Mouse (Mus musculus): ENCODE data around the gene Cdh13. TPM values are rescaled to one million over a fixed set of nuclear protein-coding genes. Genes with fewer than 3 reads are reported as not detected.

The Cdh13 gene
- polyA plus RNA-seq, 1 experiment from 2014 or later: 120 TPM

DNA sequence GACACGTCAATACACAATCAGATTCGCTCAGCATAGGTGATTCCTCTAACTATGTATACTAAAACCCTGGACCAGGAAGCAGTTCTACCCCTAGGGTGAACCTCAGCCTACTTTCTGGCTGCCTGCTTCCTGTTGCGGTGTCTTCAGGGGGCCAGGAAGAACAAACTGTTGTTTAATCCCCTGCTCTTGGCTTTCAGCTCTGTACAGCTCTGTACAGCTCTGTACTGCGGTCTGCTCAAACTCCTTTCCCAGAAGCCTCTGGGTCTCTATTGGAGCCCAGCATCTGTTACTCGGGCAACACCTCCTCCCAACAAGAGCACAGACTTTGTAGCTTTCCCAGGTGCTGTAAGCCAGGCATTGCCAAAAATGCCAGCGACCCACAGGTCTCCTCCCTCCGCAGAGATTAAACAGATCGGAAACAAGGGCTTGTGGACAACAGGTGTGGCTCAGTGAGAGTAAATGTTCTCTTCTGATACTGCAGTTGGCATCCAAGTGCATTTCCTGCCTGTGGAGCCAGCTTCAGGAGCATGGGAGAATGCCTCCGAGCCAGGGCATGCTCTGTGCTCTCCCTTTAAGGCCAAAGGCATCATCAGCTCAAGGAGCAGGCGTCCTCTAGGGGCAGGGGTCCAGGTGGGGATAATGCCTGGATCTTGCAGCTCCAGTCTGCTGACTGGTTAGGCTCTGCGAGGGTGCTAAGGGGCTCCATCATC, 148.4 kb downstream of the Cdh13 start:
- no peaks in the 10 kb centered on the region for H3K9me3 ChIP-seq (replicated peaks)
- no peak for ATAC-seq (ENCODE audit: low FRiP score)
- no peaks in the 10 kb centered on the region for H3K27me3 ChIP-seq (replicated peaks)
- no peak overlapping the region for H3K27ac ChIP-seq (replicated peaks)
- H3K36me3 ChIP-seq: no peaks in the 10 kb centered on the region
- no peak overlapping the region for H3K4me3 ChIP-seq (replicated peaks)
- H3K9ac ChIP-seq (replicated peaks): no peak overlapping the region
- H3K4me2 ChIP-seq: no peak overlapping the region
- H3K4me1 ChIP-seq: peaks cover 17% of the 10 kb centered on the region; the same call in 1 of the 2 replicates
- WGBS: 82% methylated on average over 11 of the region's 11 CpGs

DNA sequence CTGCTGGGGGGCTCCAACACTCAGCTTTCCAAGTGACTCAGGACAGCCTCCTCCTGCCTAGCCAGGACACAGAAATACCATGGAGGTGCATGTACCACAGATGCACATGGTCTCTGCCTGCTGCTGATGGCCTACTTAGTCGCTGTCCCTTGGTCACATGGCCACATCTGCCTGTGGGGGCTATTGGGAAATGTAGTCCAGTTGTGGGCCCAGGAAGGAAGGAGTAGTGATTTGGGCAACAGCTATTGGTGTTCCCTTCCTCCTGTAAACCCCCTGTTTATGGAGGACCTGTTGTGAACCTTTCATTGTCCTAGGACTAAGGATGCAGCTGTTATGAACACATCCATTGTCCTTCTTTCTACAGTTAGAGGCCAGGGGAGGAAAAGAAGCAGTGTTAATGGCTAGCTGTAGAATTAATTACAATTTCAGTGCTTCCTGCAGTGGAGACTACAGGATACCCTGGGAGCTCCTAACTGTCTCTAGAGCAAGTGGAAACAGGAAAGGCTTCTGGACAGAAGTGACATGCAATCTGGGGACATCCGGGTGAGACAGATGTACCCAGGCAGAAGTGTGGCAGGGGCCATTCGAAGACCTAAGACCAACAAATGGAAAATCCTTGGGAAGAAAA, 150.1 kb downstream of the Cdh13 start:
- 87% methylated on average over 3 of the region's 3 CpGs for WGBS
- Histone ChIP-seq H3K4me1 (peaks cover 29% of the 10 kb centered on the region), H3K27me3 (replicated peaks) (no peaks in the 10 kb centered on the region), H3K36me3 (no peaks in the 10 kb centered on the region), H3K27ac (replicated peaks) (no peak overlapping the region), H3K4me3 (replicated peaks) (no peak overlapping the region), H3K9me3 (replicated peaks) (no peaks in the 10 kb centered on the region), H3K9ac (replicated peaks) (no peak overlapping the region), H3K4me2 (no peak overlapping the region)
- ATAC-seq (ENCODE audit: low FRiP score): no peak

DNA sequence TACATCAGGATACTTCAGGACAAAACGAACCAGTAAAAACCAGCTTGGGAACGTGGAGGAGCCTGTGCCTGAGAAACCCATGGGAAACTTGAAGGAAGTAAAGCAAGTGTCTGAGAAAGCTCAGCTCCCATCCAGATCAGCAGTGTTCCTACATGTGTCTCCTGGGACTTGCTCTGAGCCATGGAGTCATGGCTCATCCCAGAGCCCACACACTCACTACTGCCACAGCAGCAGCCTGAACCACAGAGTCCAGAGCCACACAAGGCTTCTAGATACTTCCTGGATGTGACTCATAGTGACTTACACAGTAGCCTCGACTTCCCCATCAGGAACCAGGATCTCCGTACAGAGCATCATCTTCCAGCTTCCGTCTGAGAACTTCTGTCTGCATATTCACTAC, 153.2 kb downstream of the Cdh13 start:
- Histone ChIP-seq H3K27ac (replicated peaks) (no peak overlapping the region), H3K36me3 (no peaks in the 10 kb centered on the region), H3K9ac (replicated peaks) (no peak overlapping the region), H3K4me2 (no peak overlapping the region), H3K27me3 (replicated peaks) (no peaks in the 10 kb centered on the region), H3K4me3 (replicated peaks) (no peak overlapping the region), H3K4me1 (peaks cover 31% of the 10 kb centered on the region), H3K9me3 (replicated peaks) (no peaks in the 10 kb centered on the region)
- no peak for ATAC-seq (ENCODE audit: low FRiP score)
- 83% methylated on average over 5 of the region's 5 CpGs for WGBS

DNA sequence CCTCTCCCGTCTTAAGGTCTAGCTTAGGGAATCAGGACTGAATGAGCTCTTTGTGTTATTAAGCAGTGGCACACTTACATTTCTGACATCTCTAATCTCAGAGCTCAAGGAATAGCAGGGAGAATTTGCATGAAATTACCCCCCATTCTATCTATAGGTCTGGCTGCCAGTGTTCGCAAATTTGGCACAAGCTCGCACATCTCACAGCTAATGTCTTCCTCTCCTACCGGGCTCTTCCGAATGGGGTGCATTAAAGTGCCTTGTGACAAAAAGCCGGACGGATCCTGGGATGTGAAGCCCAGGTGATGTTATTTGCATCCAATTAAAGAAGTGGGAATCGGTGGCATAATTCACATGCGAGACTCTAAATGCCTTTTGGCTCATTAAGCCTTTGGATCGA, 153.6 kb downstream of the Cdh13 start:
- H3K4me1 ChIP-seq: peaks cover 29% of the 10 kb centered on the region
- H3K4me2 ChIP-seq: peak overlapping the region; percentile 21; the same call in 1 of the 2 replicates
- peak overlapping the region; percentile 29; the same call in 1 of the 2 replicates for H3K27ac ChIP-seq (replicated peaks)
- H3K36me3 ChIP-seq: no peaks in the 10 kb centered on the region
- 38% methylated on average over 10 of the region's 10 CpGs for WGBS
- H3K27me3 ChIP-seq (replicated peaks): no peaks in the 10 kb centered on the region
- H3K9ac ChIP-seq (replicated peaks): no peak overlapping the region
- ATAC-seq (ENCODE audit: low FRiP score): no peak
- no peaks in the 10 kb centered on the region for H3K9me3 ChIP-seq (replicated peaks)
- H3K4me3 ChIP-seq (replicated peaks): no peak overlapping the region

DNA sequence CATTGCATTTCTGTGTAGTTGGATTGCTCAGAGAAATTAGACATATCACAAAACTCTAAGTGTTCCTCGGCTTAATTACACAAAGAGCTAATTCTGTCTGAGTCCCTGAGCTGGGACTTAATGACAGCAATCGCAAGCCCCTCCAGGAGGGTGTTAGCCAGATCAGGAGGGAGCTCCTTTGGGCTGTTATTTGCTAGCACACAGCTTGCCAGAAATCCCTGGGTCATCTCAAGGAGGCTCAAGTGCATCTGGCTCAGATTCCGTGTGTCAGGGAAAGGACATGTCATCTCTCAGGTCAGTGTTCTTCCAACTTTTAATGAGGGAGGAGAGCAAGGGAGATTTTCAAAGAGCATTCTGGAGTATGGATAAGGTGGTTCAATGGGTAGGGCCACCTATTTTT, 154.3 kb downstream of the Cdh13 start:
- Histone ChIP-seq H3K9me3 (replicated peaks) (no peaks in the 10 kb centered on the region), H3K9ac (replicated peaks) (no peak overlapping the region), H3K36me3 (no peaks in the 10 kb centered on the region), H3K27me3 (replicated peaks) (no peaks in the 10 kb centered on the region), H3K4me1 (peaks cover 29% of the 10 kb centered on the region), H3K4me2 (peak overlapping the region; percentile 21; the same call in 1 of the 2 replicates), H3K27ac (replicated peaks) (0 out of 2 replicates have a peak overlapping the region, but pooled peaks have one; percentile 29), H3K4me3 (replicated peaks) (no peak overlapping the region)
- WGBS: 23% methylated on average over 3 of the region's 3 CpGs
- no peak for ATAC-seq (ENCODE audit: low FRiP score)

DNA sequence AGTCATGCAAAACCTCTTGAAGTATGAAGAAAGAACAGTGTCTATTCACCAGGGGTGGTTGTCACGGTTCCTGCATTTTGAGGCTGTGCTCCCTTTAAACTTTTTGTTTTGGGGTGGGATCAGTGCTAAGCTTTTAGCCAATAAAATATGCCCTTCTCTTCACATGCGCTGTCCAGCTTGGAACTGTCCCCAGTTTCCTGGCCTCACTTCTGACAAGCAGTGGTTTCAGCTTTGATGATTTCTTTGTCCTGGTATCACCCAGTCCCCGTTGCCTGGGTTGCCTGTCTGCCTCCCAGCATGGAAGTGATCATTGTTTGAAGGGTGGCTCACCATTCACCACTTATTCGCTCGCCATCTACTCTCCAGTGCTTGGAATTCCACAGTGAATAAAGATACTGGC, 156.3 kb downstream of the Cdh13 start:
- Histone ChIP-seq H3K27ac (replicated peaks) (no peak overlapping the region), H3K4me1 (peaks cover 26% of the 10 kb centered on the region), H3K9me3 (replicated peaks) (no peaks in the 10 kb centered on the region), H3K36me3 (no peaks in the 10 kb centered on the region), H3K4me3 (replicated peaks) (no peak overlapping the region), H3K27me3 (replicated peaks) (no peaks in the 10 kb centered on the region), H3K9ac (replicated peaks) (no peak overlapping the region), H3K4me2 (no peak overlapping the region)
- WGBS: 43% methylated on average over 5 of the region's 5 CpGs
- ATAC-seq (ENCODE audit: low FRiP score): no peak

DNA sequence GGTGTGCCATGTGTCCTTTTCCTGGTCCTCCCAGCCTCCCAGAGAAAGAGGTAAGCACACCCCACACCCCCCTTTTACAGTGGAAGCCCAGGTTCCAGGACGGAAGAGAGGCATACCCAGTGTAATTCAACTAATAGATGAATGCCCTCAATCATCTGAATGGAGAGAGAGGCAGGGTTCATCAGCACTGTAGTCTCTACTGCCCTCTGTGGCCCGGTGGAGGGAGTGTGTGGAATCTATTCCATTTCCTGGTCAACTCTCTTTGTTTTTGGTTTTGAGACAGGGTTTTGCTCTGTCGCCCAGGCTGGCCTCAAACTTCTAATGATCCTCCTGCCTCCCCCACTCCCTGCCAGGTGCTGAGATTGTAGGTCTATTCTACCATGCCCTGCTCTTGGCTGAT, 159.8 kb downstream of the Cdh13 start:
- Histone ChIP-seq H3K27me3 (replicated peaks) (no peaks in the 10 kb centered on the region), H3K4me1 (peaks cover 7% of the 10 kb centered on the region; the same call in 1 of the 2 replicates), H3K4me2 (no peak overlapping the region), H3K4me3 (replicated peaks) (no peak overlapping the region), H3K27ac (replicated peaks) (no peak overlapping the region), H3K9me3 (replicated peaks) (no peaks in the 10 kb centered on the region), H3K9ac (replicated peaks) (no peak overlapping the region), H3K36me3 (no peaks in the 10 kb centered on the region)
- no peak for ATAC-seq (ENCODE audit: low FRiP score)
- WGBS: 63% methylated on average over 3 of the region's 3 CpGs

DNA sequence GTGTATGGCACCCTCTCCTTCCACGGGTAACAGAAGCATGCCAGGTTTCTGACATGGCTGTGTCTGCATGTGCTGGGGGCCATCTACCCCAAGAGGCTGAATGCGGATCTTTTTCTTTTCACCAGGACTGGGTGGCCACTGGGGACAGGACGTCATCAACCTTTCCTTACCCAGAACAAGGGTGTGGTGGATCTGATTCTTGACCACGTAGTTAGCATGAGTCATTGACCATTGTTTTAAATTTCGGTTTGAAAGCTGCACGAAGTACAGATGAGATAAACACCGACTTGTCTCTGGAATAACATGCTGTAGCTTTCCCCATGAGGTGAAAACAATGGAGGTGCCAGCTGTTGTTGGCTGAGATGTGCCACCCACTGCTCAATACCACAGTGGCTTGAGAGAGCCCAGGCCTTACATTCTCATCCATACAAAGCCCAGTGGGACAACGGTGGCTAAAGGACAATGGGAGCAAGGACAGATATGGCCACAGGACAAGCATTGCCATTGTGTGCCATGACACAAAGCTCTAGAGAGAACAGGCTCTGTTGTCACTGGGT, 161.2 kb downstream of the Cdh13 start:
- Histone ChIP-seq H3K27ac (replicated peaks) (no peak overlapping the region), H3K4me1 (peaks cover 7% of the 10 kb centered on the region; the same call in 1 of the 2 replicates), H3K9me3 (replicated peaks) (no peaks in the 10 kb centered on the region), H3K4me2 (no peak overlapping the region), H3K27me3 (replicated peaks) (no peaks in the 10 kb centered on the region), H3K4me3 (replicated peaks) (no peak overlapping the region), H3K9ac (replicated peaks) (no peak overlapping the region), H3K36me3 (no peaks in the 10 kb centered on the region)
- no peak for ATAC-seq (ENCODE audit: low FRiP score)
- WGBS: 84% methylated on average over 8 of the region's 8 CpGs

DNA sequence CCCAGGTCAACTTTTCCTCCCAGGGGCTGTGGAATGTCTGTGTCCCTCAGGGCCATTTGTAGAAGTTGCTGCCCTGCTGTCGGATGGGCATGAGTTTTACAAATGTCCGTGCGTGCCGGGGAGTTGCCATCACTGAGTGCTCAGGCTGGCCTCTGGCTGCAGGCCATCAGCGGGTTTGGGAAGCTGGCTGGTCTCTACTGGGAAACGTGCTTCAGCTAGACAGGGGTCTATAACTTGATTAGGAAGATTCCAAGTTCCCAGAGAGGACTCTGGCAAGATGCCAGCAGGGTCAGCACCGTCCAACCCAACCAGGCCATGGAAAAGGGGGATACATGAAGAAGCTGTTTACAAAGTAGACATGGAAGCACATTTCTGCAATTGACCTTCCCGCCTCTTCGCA, 163.0 kb downstream of the Cdh13 start:
- Histone ChIP-seq H3K9me3 (replicated peaks) (no peaks in the 10 kb centered on the region), H3K36me3 (no peaks in the 10 kb centered on the region), H3K27ac (replicated peaks) (no peak overlapping the region), H3K4me1 (peaks cover 5% of the 10 kb centered on the region; the same call in 1 of the 2 replicates), H3K4me3 (replicated peaks) (no peak overlapping the region), H3K9ac (replicated peaks) (no peak overlapping the region), H3K4me2 (no peak overlapping the region), H3K27me3 (replicated peaks) (no peaks in the 10 kb centered on the region)
- ATAC-seq (ENCODE audit: low FRiP score): no peak
- 79% methylated on average over 9 of the region's 9 CpGs for WGBS

DNA sequence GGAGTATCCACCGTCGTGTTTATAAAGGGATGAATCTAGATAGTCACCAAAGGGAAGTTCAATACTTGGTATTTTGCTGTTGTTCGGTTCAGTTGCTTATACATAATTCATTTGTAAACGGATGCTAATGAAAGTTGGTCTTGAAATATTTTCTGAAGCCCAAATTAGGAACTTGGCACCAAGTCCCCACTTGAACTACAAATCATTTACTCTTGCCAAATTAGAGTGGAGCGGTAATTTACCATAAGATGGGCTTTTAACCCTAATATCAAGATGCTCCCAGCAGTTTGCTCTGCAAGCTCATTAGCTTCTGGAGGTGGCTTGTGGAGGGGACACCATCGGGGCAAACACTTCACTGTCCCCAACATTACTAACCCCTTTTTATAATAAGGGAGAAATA, 164.5 kb downstream of the Cdh13 start:
- Histone ChIP-seq H3K36me3 (no peaks in the 10 kb centered on the region), H3K4me2 (no peak overlapping the region), H3K9me3 (replicated peaks) (no peaks in the 10 kb centered on the region), H3K27ac (replicated peaks) (no peak overlapping the region), H3K27me3 (replicated peaks) (no peaks in the 10 kb centered on the region), H3K4me1 (0 out of 2 replicates have a peak, but pooled peaks cover 5% of the 10 kb centered on the region), H3K9ac (replicated peaks) (no peak overlapping the region), H3K4me3 (replicated peaks) (no peak overlapping the region)
- ATAC-seq (ENCODE audit: low FRiP score): no peak
- WGBS: 84% methylated on average over 6 of the region's 6 CpGs

DNA sequence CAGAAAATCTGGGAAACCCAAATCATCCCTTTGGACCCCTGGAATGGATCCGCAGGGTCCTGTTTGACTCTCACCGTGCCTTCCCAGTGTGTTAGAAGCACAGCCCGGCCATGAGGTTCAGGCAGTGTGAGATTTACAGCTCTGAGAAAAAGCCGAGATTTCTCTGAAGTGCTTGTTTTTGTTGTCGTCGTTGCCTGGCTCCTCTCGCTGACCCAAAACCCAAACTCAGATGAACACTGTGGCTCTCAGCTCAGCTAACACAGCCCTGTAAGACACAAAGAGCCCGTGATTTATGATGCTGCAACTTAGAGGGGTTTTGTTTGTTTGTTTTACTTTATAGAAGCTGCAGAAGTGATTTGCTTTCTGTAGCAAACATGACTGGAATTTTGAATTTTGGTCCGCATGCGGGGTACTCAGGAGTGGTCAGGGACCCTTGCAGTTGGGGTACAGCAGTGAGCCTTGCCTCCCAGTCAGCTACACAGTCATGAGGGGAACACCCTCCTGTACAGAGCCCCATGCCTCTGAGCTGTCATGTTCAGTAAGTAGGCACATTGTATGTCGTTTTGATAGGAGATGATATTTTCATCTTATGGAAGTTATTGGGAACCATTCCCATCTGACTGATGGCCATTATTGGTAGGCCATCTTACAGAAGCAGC, 169.0 kb downstream of the Cdh13 start:
- H3K36me3 ChIP-seq: no peaks in the 10 kb centered on the region
- no peaks in the 10 kb centered on the region for H3K27me3 ChIP-seq (replicated peaks)
- H3K9me3 ChIP-seq (replicated peaks): no peaks in the 10 kb centered on the region
- WGBS: 26% methylated on average over 11 of the region's 11 CpGs
- no peak overlapping the region for H3K4me3 ChIP-seq (replicated peaks)
- H3K4me2 ChIP-seq: no peak overlapping the region
- no peaks in the 10 kb centered on the region for H3K4me1 ChIP-seq
- H3K9ac ChIP-seq (replicated peaks): no peak overlapping the region
- ATAC-seq (ENCODE audit: low FRiP score): peak; percentile 74
- H3K27ac ChIP-seq (replicated peaks): 0 out of 2 replicates have a peak overlapping the region, but pooled peaks have one; percentile 42

Measured in neural tube, embryonic 15.5 days (tissue).